Mouse (Mus musculus): ENCODE results near the gene Krt71. TPM values are rescaled to one million over a fixed set of nuclear protein-coding genes. Genes with fewer than 3 reads are reported as not detected.

Gene Krt71
- polyA plus RNA-seq, 1 experiment from 2014 or later, result not detected

GRCm38 (mm10) chr15:101715831-101716230 lies 27.1 kb downstream of the Krt71 start:
- Histone ChIP-seq H3K36me3 (ENCODE audit: control insufficient read depth, insufficient read depth) (no peaks in the 10 kb centered on the region), H3K27ac (ENCODE audit: low read length) (no peak overlapping the region), H3K4me3 (replicated peaks; ENCODE audit: low read length) (no peak overlapping the region), H3K4me2 (ENCODE audit: low read length) (no peak overlapping the region), H3K9me3 (ENCODE audit: control insufficient read depth, low read length) (no peaks in the 10 kb centered on the region), H3K4me1 (replicated peaks; ENCODE audit: control insufficient read depth, insufficient read depth, low read length) (no peaks in the 10 kb centered on the region), H3K9ac (replicated peaks; ENCODE audit: low read depth, low read length) (no peak overlapping the region), H3K27me3 (replicated peaks; ENCODE audit: control insufficient read depth, insufficient read depth, low read length) (no peaks in the 10 kb centered on the region)
- ATAC-seq, result no peak
- WGBS, result 70% methylated on average over 3 of the region's 3 CpGs

- Histone ChIP-seq H3K4me2 (ENCODE audit: low read length) (no peak overlapping the region), H3K36me3 (ENCODE audit: control insufficient read depth, insufficient read depth) (no peaks in the 10 kb centered on the region), H3K4me3 (replicated peaks; ENCODE audit: low read length) (no peak overlapping the region), H3K9ac (replicated peaks; ENCODE audit: low read depth, low read length) (no peak overlapping the region), H3K4me1 (replicated peaks; ENCODE audit: control insufficient read depth, insufficient read depth, low read length) (no peaks in the 10 kb centered on the region), H3K27me3 (replicated peaks; ENCODE audit: control insufficient read depth, insufficient read depth, low read length) (no peaks in the 10 kb centered on the region), H3K27ac (ENCODE audit: low read length) (no peak overlapping the region), H3K9me3 (ENCODE audit: control insufficient read depth, low read length) (no peaks in the 10 kb centered on the region)
- no peak for ATAC-seq
- WGBS, result 89% methylated on average over 5 of the region's 5 CpGs
Observed at GRCm38 (mm10) chr15:101714356-101714755, 28.6 kb downstream of the Krt71 start.

- no peak overlapping the region for H3K9ac ChIP-seq (replicated peaks; ENCODE audit: low read depth, low read length)
- no peak overlapping the region for H3K4me3 ChIP-seq (replicated peaks; ENCODE audit: low read length)
- no peak overlapping the region for H3K4me2 ChIP-seq (ENCODE audit: low read length)
- H3K4me1 ChIP-seq (replicated peaks; ENCODE audit: control insufficient read depth, insufficient read depth, low read length), result no peaks in the 10 kb centered on the region
- H3K9me3 ChIP-seq (ENCODE audit: control insufficient read depth, low read length), result no peaks in the 10 kb centered on the region
- no peak overlapping the region for H3K27ac ChIP-seq (ENCODE audit: low read length)
- H3K36me3 ChIP-seq (ENCODE audit: control insufficient read depth, insufficient read depth), result no peaks in the 10 kb centered on the region
- ATAC-seq, result no peak
- no peaks in the 10 kb centered on the region for H3K27me3 ChIP-seq (replicated peaks; ENCODE audit: control insufficient read depth, insufficient read depth, low read length)
- 70% methylated on average over 8 of the region's 8 CpGs for WGBS
Observed at GRCm38 (mm10) chr15:101713731-101714130, 29.2 kb downstream of the Krt71 start.

GRCm38 (mm10) chr15:101712720-101713119 lies 30.2 kb downstream of the Krt71 start, which contains the start of gene Krt5:
Krt5 (minus strand) TSS chr15:101712898.
- Histone ChIP-seq H3K4me1 (replicated peaks; ENCODE audit: control insufficient read depth, insufficient read depth, low read length) (no peaks in the 10 kb centered on the region), H3K27me3 (replicated peaks; ENCODE audit: control insufficient read depth, insufficient read depth, low read length) (no peaks in the 10 kb centered on the region), H3K4me3 (replicated peaks; ENCODE audit: low read length) (no peak within 1 kb of the TSS), H3K4me2 (ENCODE audit: low read length) (no peak within 1 kb of the TSS), H3K27ac (ENCODE audit: low read length) (no peak within 1 kb of the TSS), H3K9ac (replicated peaks; ENCODE audit: low read depth, low read length) (no peak within 1 kb of the TSS), H3K36me3 (ENCODE audit: control insufficient read depth, insufficient read depth) (no peaks in the 10 kb centered on the region), H3K9me3 (ENCODE audit: control insufficient read depth, low read length) (no peaks in the 10 kb centered on the region)
- WGBS, result 76% methylated on average over 13 of the region's 13 CpGs
- no peak for ATAC-seq

GRCm38 (mm10) chr15:101708683-101709082 lies 34.2 kb downstream of the Krt71 start:
- 69% methylated on average over 11 of the region's 11 CpGs for WGBS

GRCm38 (mm10) chr15:101707454-101707853 lies 35.5 kb downstream of the Krt71 start:
- 90% methylated on average over 9 of the region's 9 CpGs for WGBS
- ATAC-seq, result no peak
- Histone ChIP-seq H3K4me3 (replicated peaks; ENCODE audit: low read length) (no peak overlapping the region), H3K4me1 (replicated peaks; ENCODE audit: control insufficient read depth, insufficient read depth, low read length) (no peaks in the 10 kb centered on the region), H3K9ac (replicated peaks; ENCODE audit: low read depth, low read length) (no peak overlapping the region), H3K27ac (ENCODE audit: low read length) (no peak overlapping the region), H3K9me3 (ENCODE audit: control insufficient read depth, low read length) (no peaks in the 10 kb centered on the region), H3K36me3 (ENCODE audit: control insufficient read depth, insufficient read depth) (no peaks in the 10 kb centered on the region), H3K27me3 (replicated peaks; ENCODE audit: control insufficient read depth, insufficient read depth, low read length) (no peaks in the 10 kb centered on the region), H3K4me2 (ENCODE audit: low read length) (no peak overlapping the region)

More at GRCm38 (mm10) chr15:101708683-101709082, 34.2 kb downstream of the Krt71 start:
- no peaks in the 10 kb centered on the region for H3K36me3 ChIP-seq (ENCODE audit: control insufficient read depth, insufficient read depth)
- H3K4me1 ChIP-seq (replicated peaks; ENCODE audit: control insufficient read depth, insufficient read depth, low read length), result no peaks in the 10 kb centered on the region
- H3K27me3 ChIP-seq (replicated peaks; ENCODE audit: control insufficient read depth, insufficient read depth, low read length), result no peaks in the 10 kb centered on the region
- no peak for ATAC-seq
- no peak overlapping the region for H3K4me3 ChIP-seq (replicated peaks; ENCODE audit: low read length)
- H3K9me3 ChIP-seq (ENCODE audit: control insufficient read depth, low read length), result no peaks in the 10 kb centered on the region
- H3K27ac ChIP-seq (ENCODE audit: low read length), result no peak overlapping the region
- no peak overlapping the region for H3K4me2 ChIP-seq (ENCODE audit: low read length)
- no peak overlapping the region for H3K9ac ChIP-seq (replicated peaks; ENCODE audit: low read depth, low read length)

- Histone ChIP-seq H3K27me3 (replicated peaks; ENCODE audit: control insufficient read depth, insufficient read depth, low read length) (no peaks in the 10 kb centered on the region), H3K36me3 (ENCODE audit: control insufficient read depth, insufficient read depth) (no peaks in the 10 kb centered on the region), H3K9me3 (ENCODE audit: control insufficient read depth, low read length) (no peaks in the 10 kb centered on the region), H3K9ac (replicated peaks; ENCODE audit: low read depth, low read length) (no peak overlapping the region), H3K4me3 (replicated peaks; ENCODE audit: low read length) (no peak overlapping the region), H3K27ac (ENCODE audit: low read length) (no peak overlapping the region), H3K4me2 (ENCODE audit: low read length) (no peak overlapping the region), H3K4me1 (replicated peaks; ENCODE audit: control insufficient read depth, insufficient read depth, low read length) (no peaks in the 10 kb centered on the region)
- no peak for ATAC-seq
- 71% methylated on average over 4 of the region's 4 CpGs for WGBS
Observed at GRCm38 (mm10) chr15:101704066-101704465, 38.8 kb downstream of the Krt71 start.

- no peaks in the 10 kb centered on the region for H3K4me1 ChIP-seq (replicated peaks; ENCODE audit: control insufficient read depth, insufficient read depth, low read length)
- H3K36me3 ChIP-seq (ENCODE audit: control insufficient read depth, insufficient read depth), result no peaks in the 10 kb centered on the region
- 6% methylated on average over 2 of the region's 2 CpGs for WGBS
- no peaks in the 10 kb centered on the region for H3K27me3 ChIP-seq (replicated peaks; ENCODE audit: control insufficient read depth, insufficient read depth, low read length)
- no peak overlapping the region for H3K9ac ChIP-seq (replicated peaks; ENCODE audit: low read depth, low read length)
- no peaks in the 10 kb centered on the region for H3K9me3 ChIP-seq (ENCODE audit: control insufficient read depth, low read length)
- no peak overlapping the region for H3K4me3 ChIP-seq (replicated peaks; ENCODE audit: low read length)
- H3K27ac ChIP-seq (ENCODE audit: low read length), result no peak overlapping the region
- no peak overlapping the region for H3K4me2 ChIP-seq (ENCODE audit: low read length)
- ATAC-seq, result no peak
Observed at GRCm38 (mm10) chr15:101702380-101702779, 40.5 kb downstream of the Krt71 start.

GRCm38 (mm10) chr15:101699866-101700265 lies 43.0 kb downstream of the Krt71 start:
- Histone ChIP-seq H3K36me3 (ENCODE audit: control insufficient read depth, insufficient read depth) (no peaks in the 10 kb centered on the region), H3K27me3 (replicated peaks; ENCODE audit: control insufficient read depth, insufficient read depth, low read length) (no peaks in the 10 kb centered on the region; the same call in 1 of the 2 replicates), H3K4me2 (ENCODE audit: low read length) (no peak overlapping the region), H3K4me1 (replicated peaks; ENCODE audit: control insufficient read depth, insufficient read depth, low read length) (no peaks in the 10 kb centered on the region), H3K4me3 (replicated peaks; ENCODE audit: low read length) (no peak overlapping the region), H3K9ac (replicated peaks; ENCODE audit: low read depth, low read length) (no peak overlapping the region), H3K27ac (ENCODE audit: low read length) (no peak overlapping the region), H3K9me3 (ENCODE audit: control insufficient read depth, low read length) (no peaks in the 10 kb centered on the region)
- 73% methylated on average over 8 of the region's 8 CpGs for WGBS
- no peak for ATAC-seq

GRCm38 (mm10) chr15:101699192-101699591 lies 43.7 kb downstream of the Krt71 start:
- H3K27ac ChIP-seq (ENCODE audit: low read length), result no peak overlapping the region
- WGBS, result 52% methylated on average over 3 of the region's 3 CpGs

More at GRCm38 (mm10) chr15:101699192-101699591, 43.7 kb downstream of the Krt71 start:
- no peak for ATAC-seq
- no peaks in the 10 kb centered on the region for H3K36me3 ChIP-seq (ENCODE audit: control insufficient read depth, insufficient read depth)
- H3K4me2 ChIP-seq (ENCODE audit: low read length), result no peak overlapping the region
- no peaks in the 10 kb centered on the region for H3K4me1 ChIP-seq (replicated peaks; ENCODE audit: control insufficient read depth, insufficient read depth, low read length)
- no peak overlapping the region for H3K9ac ChIP-seq (replicated peaks; ENCODE audit: low read depth, low read length)
- no peak overlapping the region for H3K4me3 ChIP-seq (replicated peaks; ENCODE audit: low read length)
- H3K9me3 ChIP-seq (ENCODE audit: control insufficient read depth, low read length), result no peaks in the 10 kb centered on the region
- H3K27me3 ChIP-seq (replicated peaks; ENCODE audit: control insufficient read depth, insufficient read depth, low read length), result no peaks in the 10 kb centered on the region; the same call in 1 of the 2 replicates

All from forebrain, embryonic 16.5 days (tissue).